Mouse (Mus musculus) limb, embryonic 13.5 days (tissue): ENCODE measurements around the gene Ctla4. TPM values are rescaled to one million over a fixed set of nuclear protein-coding genes. Genes with fewer than 3 reads are reported as not detected.

Experiments
- ATAC-seq: fragments of 200-750 bp; cut with Nextera tagmentation; 2 replicates; pipeline ENCODE4 v1.8.0; 2017; ENCODE audit warnings: low read depth, moderate number of reproducible peaks, moderate TSS enrichment; ENCODE audit not compliant: low FRiP score
- H3K27ac ChIP-seq: fragments of 300-500 bp; sonication (generic); 2 replicates; pipeline ENCODE4 v1.5.1; 2015; ENCODE audit warnings: inconsistent platforms, mild to moderate bottlenecking, moderate library complexity
- H3K27me3 ChIP-seq: fragments of 300-500 bp; sonication (generic); 2 replicates; pipeline ENCODE4 v1.6.1; 2015; ENCODE audit warnings: mild to moderate bottlenecking, inconsistent platforms
- H3K36me3 ChIP-seq: fragments of 300-500 bp; sonication (generic); 2 replicates; pipeline ENCODE4 v1.6.1; 2015; ENCODE audit warnings: inconsistent platforms, mild to moderate bottlenecking, moderate library complexity
- H3K4me1 ChIP-seq: fragments of 300-500 bp; sonication (generic); 2 replicates; pipeline ENCODE4 v1.6.1; 2015; ENCODE audit warnings: inconsistent platforms
- H3K4me2 ChIP-seq: fragments of 300-500 bp; sonication (generic); replicated peaks from 2 replicates; pipeline ENCODE4 v1.6.1; 2015; ENCODE audit warnings: inconsistent platforms, mild to moderate bottlenecking, moderate library complexity
- H3K4me3 ChIP-seq: fragments of 300-500 bp; sonication (generic); 2 replicates; pipeline ENCODE4 v1.5.1; 2015; ENCODE audit warnings: moderate library complexity, mild to moderate bottlenecking, inconsistent platforms
- H3K9ac ChIP-seq: fragments of 300-500 bp; sonication (generic); 2 replicates; pipeline ENCODE4 v1.6.1; 2015; ENCODE audit warnings: mild to moderate bottlenecking, inconsistent platforms
- H3K9me3 ChIP-seq: fragments of 300-500 bp; sonication (generic); 2 replicates; pipeline ENCODE4 v1.6.1; 2016; ENCODE audit warnings: inconsistent platforms
- WGBS: fragments of 180-500 bp; shearing (Covaris S2); methylation state at CpG from one replicate; pipeline ENCODE4 v1.1.7; 2015; 5-methylcytosine and 5-hydroxymethylcytosine counted together
- polyA plus RNA-seq: library from polyadenylated mRNA; unstranded; fragments of >200 nt; fragmentation: Nextera tagmentation; extraction: Ambion mirVana; gene quantifications from 2 replicates; pipeline ENCODE4 v1.2.1, GENCODE M21; 2015

Gene Ctla4
- 0.09 and 0.38 TPM in 2 replicates for polyA plus RNA-seq

- Histone ChIP-seq H3K36me3 (no peaks in the 10 kb centered on the region), H3K4me1 (no peaks in the 10 kb centered on the region), H3K4me3 (no peak within 1 kb of the TSS), H3K27ac (no peak within 1 kb of the TSS), H3K4me2 (no peak within 1 kb of the TSS), H3K9ac (no peak within 1 kb of the TSS), H3K27me3 (no peaks in the 10 kb centered on the region), H3K9me3 (no peaks in the 10 kb centered on the region)
- ATAC-seq: no peak
- 83% methylated on average over 7 of the region's 7 CpGs for WGBS
These were observed at the start of gene Ctla4 for GRCm38 (mm10) chr1:60886981-60887380. Gene Ctla4 (plus strand): TSS chr1:60887000.

DNA sequence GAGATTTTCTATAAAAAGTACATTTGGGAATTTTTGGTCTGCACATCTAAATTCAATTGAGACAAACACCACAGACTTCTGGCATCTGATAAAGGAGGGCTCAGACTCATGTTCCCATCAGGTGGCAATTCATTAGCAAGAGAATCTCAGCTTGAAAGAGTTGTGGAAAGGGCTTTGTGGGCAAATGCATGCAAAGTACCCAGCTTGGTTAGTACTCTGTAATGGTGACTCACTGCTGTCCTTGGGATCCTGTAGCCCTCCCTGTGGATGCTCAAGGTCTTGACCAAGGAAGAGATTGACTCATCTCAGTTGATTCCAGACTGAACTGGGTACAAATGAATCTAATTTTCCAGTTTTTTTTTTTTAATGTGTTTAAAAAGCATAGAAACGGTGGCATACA is 47.6 kb upstream of the Ctla4 start:
- no peak overlapping the region for H3K9ac ChIP-seq
- no peak overlapping the region for H3K4me3 ChIP-seq
- no peaks in the 10 kb centered on the region for H3K9me3 ChIP-seq
- H3K27me3 ChIP-seq: no peaks in the 10 kb centered on the region
- H3K4me1 ChIP-seq: no peaks in the 10 kb centered on the region
- WGBS: 85% methylated on average over 1 of the region's 1 CpGs
- no peaks in the 10 kb centered on the region for H3K36me3 ChIP-seq
- no peak overlapping the region for H3K27ac ChIP-seq
- no peak for ATAC-seq
- H3K4me2 ChIP-seq: no peak overlapping the region

DNA sequence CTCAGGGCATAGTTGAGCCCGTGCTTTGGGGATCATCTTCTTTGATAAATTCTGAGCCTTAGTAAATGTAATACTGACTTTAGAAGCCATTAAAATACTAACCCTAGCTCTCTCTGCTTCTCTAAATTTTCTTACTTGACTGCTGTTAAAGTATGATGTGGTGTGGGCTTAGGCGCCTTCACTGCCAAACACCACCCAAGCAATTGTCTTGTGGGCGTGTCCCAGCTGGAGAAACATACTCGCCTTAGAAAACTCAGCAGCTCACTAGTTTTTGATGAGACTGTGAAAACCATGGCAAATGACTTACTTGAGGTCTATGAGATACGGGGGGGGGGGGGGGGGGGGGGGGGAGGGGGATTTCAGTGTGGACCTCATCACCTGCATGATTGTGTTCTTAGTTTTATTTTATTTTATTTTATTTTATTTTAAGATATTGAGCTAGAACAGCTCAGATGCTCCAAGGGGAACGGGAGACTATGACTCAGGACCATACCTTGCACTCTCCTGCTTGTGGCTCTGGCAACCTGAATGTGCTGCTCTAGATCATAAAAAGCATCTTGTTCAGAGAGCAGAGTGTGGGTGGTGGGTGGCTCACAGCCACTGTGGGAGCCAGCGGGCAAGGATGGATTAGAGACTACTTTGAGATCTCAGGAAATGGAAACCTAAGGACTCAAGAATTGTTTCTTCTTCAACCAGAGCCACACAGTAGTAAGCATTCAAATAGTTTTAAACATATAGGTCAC is 41.3 kb upstream of the Ctla4 start:
- Histone ChIP-seq H3K36me3 (no peaks in the 10 kb centered on the region), H3K9ac (no peak overlapping the region), H3K4me1 (no peaks in the 10 kb centered on the region), H3K9me3 (no peaks in the 10 kb centered on the region), H3K27me3 (no peaks in the 10 kb centered on the region), H3K27ac (no peak overlapping the region), H3K4me3 (no peak overlapping the region), H3K4me2 (no peak overlapping the region)
- 88% methylated on average over 6 of the region's 7 CpGs for WGBS
- no peak for ATAC-seq

DNA sequence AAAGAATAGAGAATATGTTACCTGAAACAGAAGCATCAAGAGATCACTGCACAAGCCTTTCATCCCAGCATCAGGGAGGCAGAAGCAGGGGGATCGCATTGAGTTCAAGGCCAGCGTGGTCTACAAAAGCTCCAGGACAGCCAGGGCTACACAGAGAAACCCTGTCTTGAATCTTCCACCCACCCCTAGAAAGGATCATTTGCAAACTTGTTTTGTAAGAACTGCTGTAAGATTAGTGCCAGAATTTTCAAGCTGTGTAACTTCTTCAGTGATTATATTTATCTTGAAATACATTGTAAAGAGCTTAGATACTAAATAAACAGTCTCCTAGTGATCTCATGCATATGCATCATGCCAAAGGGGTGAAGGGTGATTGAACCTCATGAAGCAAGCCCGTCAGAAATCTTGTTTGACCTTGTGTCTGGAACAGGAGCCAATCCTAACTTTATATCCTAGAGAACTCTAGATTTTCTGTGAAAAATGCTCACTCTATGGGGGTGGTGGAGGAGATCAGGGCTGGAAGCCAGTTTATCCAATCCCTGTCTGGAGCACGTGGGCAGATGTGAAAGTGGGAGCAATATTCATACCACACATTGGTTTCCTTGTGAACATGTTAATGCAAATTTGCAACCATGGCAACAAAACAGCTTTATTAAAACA is 40.1 kb upstream of the Ctla4 start:
- WGBS: 78% methylated on average over 4 of the region's 4 CpGs
- ATAC-seq: no peak
- Histone ChIP-seq H3K9ac (no peak overlapping the region), H3K4me2 (no peak overlapping the region), H3K4me3 (no peak overlapping the region), H3K36me3 (no peaks in the 10 kb centered on the region), H3K27me3 (no peaks in the 10 kb centered on the region), H3K4me1 (no peaks in the 10 kb centered on the region), H3K9me3 (no peaks in the 10 kb centered on the region), H3K27ac (no peak overlapping the region)

GRCm38 (mm10) chr1:60849112-60849511 is 37.7 kb upstream of the Ctla4 start:
- WGBS: 87% methylated on average over 2 of the region's 2 CpGs

DNA sequence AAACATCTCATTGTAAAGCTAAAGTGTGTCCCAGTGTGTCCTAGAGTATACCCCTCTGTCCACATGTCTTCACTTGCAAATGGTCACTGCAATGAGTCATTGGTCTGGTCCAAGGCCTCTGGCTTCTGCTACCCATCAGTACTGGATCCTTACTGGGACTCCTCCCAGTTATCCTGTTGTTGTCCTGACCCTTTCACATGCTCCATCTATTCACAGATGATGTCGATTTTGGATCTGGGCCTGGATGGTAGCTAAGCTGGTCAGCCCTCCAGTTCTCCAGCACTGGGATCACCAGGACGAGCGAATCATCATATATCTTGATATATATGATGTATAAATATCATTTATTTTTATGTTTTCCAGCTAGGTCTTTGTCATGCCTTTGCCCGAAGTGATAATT is 37.0 kb upstream of the Ctla4 start:
- Histone ChIP-seq H3K9ac (no peak overlapping the region), H3K4me3 (no peak overlapping the region), H3K9me3 (no peaks in the 10 kb centered on the region), H3K4me2 (no peak overlapping the region), H3K36me3 (no peaks in the 10 kb centered on the region), H3K27me3 (no peaks in the 10 kb centered on the region), H3K27ac (no peak overlapping the region), H3K4me1 (peaks cover 2% of the 10 kb centered on the region; the same call in 1 of the 2 replicates)
- WGBS: 90% methylated on average over 4 of the region's 4 CpGs
- ATAC-seq: no peak

More at GRCm38 (mm10) chr1:60849112-60849511, 37.7 kb upstream of the Ctla4 start:
- H3K4me3 ChIP-seq: no peak overlapping the region
- H3K27ac ChIP-seq: no peak overlapping the region
- no peak overlapping the region for H3K4me2 ChIP-seq
- no peak for ATAC-seq
- H3K4me1 ChIP-seq: peaks cover 2% of the 10 kb centered on the region; the same call in 1 of the 2 replicates
- no peaks in the 10 kb centered on the region for H3K36me3 ChIP-seq
- H3K9ac ChIP-seq: no peak overlapping the region
- H3K9me3 ChIP-seq: no peaks in the 10 kb centered on the region
- H3K27me3 ChIP-seq: no peaks in the 10 kb centered on the region

- Histone ChIP-seq H3K4me2 (no peak overlapping the region), H3K4me3 (no peak overlapping the region), H3K9ac (no peak overlapping the region), H3K4me1 (peaks cover 2% of the 10 kb centered on the region; the same call in 1 of the 2 replicates), H3K27me3 (no peaks in the 10 kb centered on the region), H3K36me3 (no peaks in the 10 kb centered on the region), H3K9me3 (no peaks in the 10 kb centered on the region), H3K27ac (no peak overlapping the region)
- 67% methylated on average over 8 of the region's 8 CpGs for WGBS
- ATAC-seq: no peak
These were observed 35.6 kb upstream of the Ctla4 start for GRCm38 (mm10) chr1:60851041-60851781.

DNA sequence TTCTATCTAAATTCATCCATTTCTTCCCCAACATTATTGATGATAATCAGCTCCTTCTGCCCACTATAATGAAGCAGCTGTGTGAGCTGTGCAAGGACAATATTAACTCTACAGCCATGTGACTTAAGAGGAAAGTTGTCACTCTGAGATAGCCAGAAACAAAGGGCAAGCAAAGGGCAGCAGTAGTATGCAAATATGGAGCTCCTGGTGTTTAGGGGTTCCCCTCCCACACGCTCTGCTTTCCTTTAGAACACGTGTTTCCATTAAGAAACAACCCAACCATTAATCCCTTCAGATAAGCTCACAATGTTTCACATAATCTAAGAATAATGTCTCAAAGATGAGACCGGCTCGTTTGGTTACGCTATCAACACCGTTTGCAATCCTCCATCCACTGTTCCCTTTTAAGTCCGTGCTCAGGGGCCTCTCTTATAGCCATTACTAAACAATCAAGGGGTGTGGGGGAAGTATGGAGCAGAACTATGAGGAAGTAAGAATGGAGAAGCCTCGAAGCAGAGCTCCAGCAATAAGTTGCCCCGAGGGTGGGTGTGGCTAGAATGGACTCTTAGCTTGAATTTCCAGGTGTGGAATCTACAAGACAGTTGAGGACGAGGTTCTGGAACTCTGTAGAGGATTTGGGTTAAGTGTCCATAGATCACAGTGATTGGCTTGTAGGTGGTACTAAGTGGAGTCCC is 34.6 kb upstream of the Ctla4 start:
- H3K27me3 ChIP-seq: no peaks in the 10 kb centered on the region
- no peaks in the 10 kb centered on the region for H3K9me3 ChIP-seq
- H3K4me1 ChIP-seq: peaks cover 2% of the 10 kb centered on the region; the same call in 1 of the 2 replicates
- H3K27ac ChIP-seq: no peak overlapping the region
- 66% methylated on average over 10 of the region's 10 CpGs for WGBS
- H3K36me3 ChIP-seq: no peaks in the 10 kb centered on the region
- no peak overlapping the region for H3K4me3 ChIP-seq
- ATAC-seq: no peak
- no peak overlapping the region for H3K9ac ChIP-seq
- H3K4me2 ChIP-seq: no peak overlapping the region

DNA sequence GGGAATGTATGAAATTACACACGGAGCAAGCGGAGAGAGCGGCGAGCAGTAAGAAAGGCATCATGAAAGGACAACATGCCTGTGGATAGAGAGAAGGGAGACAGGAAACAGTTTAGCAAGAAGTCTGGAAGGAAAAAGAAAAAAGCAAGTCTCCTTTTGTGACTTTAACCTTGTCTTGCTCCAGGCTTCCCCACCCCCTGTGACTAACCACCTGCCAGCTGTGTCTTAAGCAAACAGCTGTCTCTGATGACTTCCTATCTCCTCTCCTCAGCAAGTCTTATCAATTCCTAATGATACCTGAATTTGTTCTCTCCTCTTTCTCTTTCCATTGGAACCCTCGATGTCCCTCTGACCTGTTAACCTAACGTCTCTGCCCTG is 34.0 kb upstream of the Ctla4 start:
- Histone ChIP-seq H3K27ac (no peak overlapping the region), H3K4me3 (no peak overlapping the region), H3K9me3 (no peaks in the 10 kb centered on the region), H3K4me2 (no peak overlapping the region), H3K4me1 (peaks cover 2% of the 10 kb centered on the region; the same call in 1 of the 2 replicates), H3K9ac (no peak overlapping the region), H3K27me3 (no peaks in the 10 kb centered on the region), H3K36me3 (no peaks in the 10 kb centered on the region)
- 88% methylated on average over 6 of the region's 6 CpGs for WGBS
- ATAC-seq: no peak

DNA sequence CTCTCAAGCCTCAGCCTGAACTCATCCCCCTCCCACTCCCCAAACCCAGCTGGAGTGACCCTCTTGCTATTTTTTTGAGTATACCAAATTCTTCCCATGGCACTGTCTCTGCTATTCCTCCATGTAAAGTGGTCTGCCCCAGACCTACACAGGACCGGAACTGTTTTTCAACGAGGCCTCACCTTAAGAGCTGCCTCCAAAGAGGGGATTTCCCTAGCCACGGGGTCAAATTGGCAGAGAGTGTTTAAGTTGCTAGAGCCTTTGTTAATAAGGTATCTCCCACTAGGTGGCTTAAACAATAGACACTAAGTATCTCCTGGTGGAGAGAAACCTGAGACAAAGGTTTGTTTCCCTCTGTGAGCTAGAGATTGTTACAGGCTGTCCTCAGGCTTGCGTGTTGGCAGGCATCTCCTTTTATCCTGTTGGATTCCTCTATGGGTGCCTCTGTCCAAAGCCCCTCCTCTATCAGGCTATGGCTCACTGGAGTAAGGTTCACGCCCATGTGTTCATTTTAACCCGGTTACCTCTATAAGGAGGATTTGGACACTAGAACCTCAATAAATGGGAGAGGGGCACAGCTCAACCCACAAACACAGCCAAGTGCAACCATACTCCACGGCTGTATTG is 33.4 kb upstream of the Ctla4 start:
- WGBS: 58% methylated on average over 7 of the region's 7 CpGs
- Histone ChIP-seq H3K4me2 (no peak overlapping the region), H3K9ac (no peak overlapping the region), H3K27me3 (no peaks in the 10 kb centered on the region), H3K27ac (no peak overlapping the region), H3K36me3 (no peaks in the 10 kb centered on the region), H3K4me3 (no peak overlapping the region), H3K9me3 (no peaks in the 10 kb centered on the region), H3K4me1 (peaks cover 2% of the 10 kb centered on the region; the same call in 1 of the 2 replicates)
- no peak for ATAC-seq

DNA sequence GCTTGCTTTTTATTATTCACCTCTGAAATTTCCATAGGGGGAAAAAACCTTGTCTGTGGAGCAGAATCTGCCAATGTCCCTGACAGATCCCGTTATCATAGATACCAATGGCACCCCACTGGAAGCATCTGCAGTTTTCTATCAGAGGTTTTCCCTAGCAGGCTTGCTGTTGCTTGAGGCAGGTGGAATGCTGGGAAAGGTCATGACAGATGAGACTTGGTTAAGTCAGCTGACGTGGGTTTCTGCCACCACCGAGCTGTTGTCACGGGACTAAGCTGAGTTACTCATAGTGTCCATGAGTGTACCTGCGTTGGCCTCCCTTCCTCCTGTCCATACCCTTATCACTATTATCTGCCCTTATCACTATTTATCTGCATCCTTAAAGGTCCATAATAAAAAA is 32.8 kb upstream of the Ctla4 start:
- no peak for ATAC-seq
- no peak overlapping the region for H3K4me2 ChIP-seq
- H3K9ac ChIP-seq: no peak overlapping the region

More for the DNA sequence above, 32.8 kb upstream of the Ctla4 start:
- H3K4me1 ChIP-seq: peaks cover 2% of the 10 kb centered on the region; the same call in 1 of the 2 replicates
- H3K27me3 ChIP-seq: no peaks in the 10 kb centered on the region
- H3K36me3 ChIP-seq: no peaks in the 10 kb centered on the region
- 93% methylated on average over 5 of the region's 5 CpGs for WGBS
- no peaks in the 10 kb centered on the region for H3K9me3 ChIP-seq
- no peak overlapping the region for H3K27ac ChIP-seq
- H3K4me3 ChIP-seq: no peak overlapping the region
